Mouse (Mus musculus): ENCODE data around the gene Abhd14a. TPM values are rescaled to one million over a fixed set of nuclear protein-coding genes. Genes with fewer than 3 reads are reported as not detected.
"Not testable (repeated sequence)": the region's sequence is repeated elsewhere in the genome, so short reads cannot be mapped to it uniquely, and the experiment has no call there.

Abhd14a gene
- 14.4 and 16.4 TPM in 2 replicates for polyA plus RNA-seq (2012; rRNA removed)
- 14.3 and 16.3 TPM in 2 replicates for polyA plus RNA-seq (2014; fragmentation: Nextera tagmentation; extraction: Ambion mirVana)

DNA sequence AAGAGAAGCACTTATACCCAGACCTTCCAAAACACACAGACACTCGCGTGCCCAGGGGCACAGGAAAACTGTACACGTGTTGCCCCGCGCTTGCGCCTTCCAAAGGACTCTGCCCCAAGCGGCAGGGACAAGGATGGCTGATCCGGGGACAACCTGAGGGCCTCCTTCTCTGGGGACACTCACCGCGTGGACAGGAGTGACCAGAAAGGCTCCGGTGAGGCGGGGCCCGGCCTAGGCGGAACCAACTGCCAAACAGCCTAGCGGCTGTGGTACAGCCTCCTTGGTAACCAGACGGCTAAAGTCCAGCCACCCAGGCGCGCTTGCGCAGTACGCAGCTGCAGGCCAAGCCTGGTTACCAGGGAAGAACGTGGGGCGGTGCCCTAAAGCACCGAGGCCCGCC is at the start of gene Abhd14a, which contains the start of gene Abhd14b:
Gene Abhd14a (minus strand): TSS at position 331 of the 400 bp plus-strand sequence.
Gene Abhd14b (plus strand): TSS at position 112 of the 400 bp plus-strand sequence.
- Histone ChIP-seq H3K9me3 (ENCODE audit: control insufficient read depth, low read length) (no peaks in the 10 kb centered on the region), H3K4me1 (replicated peaks; ENCODE audit: control insufficient read depth in 2 of 2, insufficient read depth in 2 of 2, low read length in 1 of 2) (peaks cover 5 to 20% of the 10 kb centered on the region in 2 experiments; a peak in 3 of 4 replicates), H3K9ac (replicated peaks) (peak within 1 kb of the TSS; percentile 31), H3K27me3 (ENCODE audit: control insufficient read depth, insufficient read depth, low read length) (no peaks in the 10 kb centered on the region; the same call in none of the 2 replicates), H3K4me2 (ENCODE audit: low read depth) (peak within 1 kb of the TSS; percentile 78), H3K27ac (no peak within 1 kb of the TSS), H3K4me3 (ENCODE audit: insufficient read depth in 1 of 2, low read depth in 2 of 2, low read length in 2 of 2) (peak within 1 kb of the TSS; percentile 60 to 73), H3K36me3 (replicated peaks; ENCODE audit: control insufficient read depth, insufficient read depth, low read depth) (no peaks in the 10 kb centered on the region)
- WGBS (ENCODE audit: insufficient replicate concordance) = under 1% methylated on average over 24 of the region's 24 CpGs
- DNase-seq (ENCODE audit: low read depth in 3 of 3, low spot score in 3 of 3) = peak; percentile 61 to 62 (median 61)
- TF ChIP-seq EP300 (IDR thresholded peaks at IDR 0.05; ENCODE audit: low read depth) (no peak), CTCF (IDR thresholded peaks at IDR 0.05; ENCODE audit: low read depth) (peak; percentile 73)
- peak; percentile 81 for ATAC-seq (ENCODE audit: insufficient read depth)

DNA sequence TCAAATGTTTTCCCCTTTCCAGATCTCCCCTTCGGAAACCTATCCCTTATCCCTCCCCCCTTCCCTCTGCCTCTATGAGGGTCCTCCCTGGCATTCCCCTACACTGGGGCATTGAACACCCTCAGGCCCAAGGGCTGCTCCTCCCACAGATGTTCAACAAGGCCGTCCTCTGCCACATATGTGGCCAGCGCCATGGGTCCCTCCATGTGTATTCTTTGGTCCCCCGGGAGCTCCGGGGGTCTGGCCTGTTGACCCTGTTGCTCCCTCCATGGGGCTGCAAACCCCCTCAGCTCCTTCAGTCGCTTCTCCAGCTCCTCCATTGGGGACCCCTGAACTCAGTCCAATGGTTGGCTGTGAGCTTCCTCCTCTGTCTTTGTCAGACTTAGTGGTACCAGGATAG is 40.1 kb upstream of the Abhd14a start:
- not testable (repeated sequence) for ATAC-seq (ENCODE audit: insufficient read depth); H3K9me3 ChIP-seq (ENCODE audit: control insufficient read depth, low read length); H3K4me3 ChIP-seq (ENCODE audit: insufficient read depth in 1 of 2, low read depth in 2 of 2, low read length in 2 of 2); H3K4me1 ChIP-seq (replicated peaks; ENCODE audit: control insufficient read depth in 2 of 2, insufficient read depth in 2 of 2, low read length in 1 of 2); H3K4me2 ChIP-seq (ENCODE audit: low read depth); DNase-seq (ENCODE audit: low read depth in 3 of 3, low spot score in 3 of 3); H3K36me3 ChIP-seq (replicated peaks; ENCODE audit: control insufficient read depth, insufficient read depth, low read depth); H3K27me3 ChIP-seq (ENCODE audit: control insufficient read depth, insufficient read depth, low read length); H3K9ac ChIP-seq (replicated peaks); H3K27ac ChIP-seq
- 63% methylated on average over 6 of the region's 6 CpGs for WGBS (ENCODE audit: insufficient replicate concordance)

GRCm38 (mm10) chr9:106485076-106485475 is 37.6 kb upstream of the Abhd14a start:
- Histone ChIP-seq H3K4me1 (replicated peaks; ENCODE audit: control insufficient read depth in 2 of 2, insufficient read depth in 2 of 2, low read length in 1 of 2) (no peaks in the 10 kb centered on the region), H3K9me3 (ENCODE audit: control insufficient read depth, low read length) (no peaks in the 10 kb centered on the region), H3K4me3 (ENCODE audit: insufficient read depth in 1 of 2, low read depth in 2 of 2, low read length in 2 of 2) (no peak overlapping the region), H3K9ac (replicated peaks) (no peak overlapping the region), H3K27ac (no peak overlapping the region), H3K36me3 (replicated peaks; ENCODE audit: control insufficient read depth, insufficient read depth, low read depth) (no peaks in the 10 kb centered on the region; the same call in 1 of the 2 replicates), H3K27me3 (ENCODE audit: control insufficient read depth, insufficient read depth, low read length) (no peaks in the 10 kb centered on the region), H3K4me2 (ENCODE audit: low read depth) (no peak overlapping the region)
- no peak for TF ChIP-seq CTCF (IDR thresholded peaks at IDR 0.05; ENCODE audit: low read depth)
- ATAC-seq (ENCODE audit: insufficient read depth) (no peak), DNase-seq (ENCODE audit: low read depth in 3 of 3, low spot score in 3 of 3) (no peak)
- WGBS (ENCODE audit: insufficient replicate concordance) = 83% methylated on average over 10 of the region's 10 CpGs

- Histone ChIP-seq H3K9ac (replicated peaks) (no peak overlapping the region), H3K4me1 (replicated peaks; ENCODE audit: control insufficient read depth in 2 of 2, insufficient read depth in 2 of 2, low read length in 1 of 2) (no peaks in the 10 kb centered on the region), H3K27ac (no peak overlapping the region), H3K9me3 (ENCODE audit: control insufficient read depth, low read length) (no peaks in the 10 kb centered on the region), H3K4me3 (ENCODE audit: insufficient read depth in 1 of 2, low read depth in 2 of 2, low read length in 2 of 2) (no peak overlapping the region), H3K36me3 (replicated peaks; ENCODE audit: control insufficient read depth, insufficient read depth, low read depth) (no peaks in the 10 kb centered on the region; the same call in 1 of the 2 replicates), H3K4me2 (ENCODE audit: low read depth) (no peak overlapping the region), H3K27me3 (ENCODE audit: control insufficient read depth, insufficient read depth, low read length) (no peaks in the 10 kb centered on the region)
- 79% methylated on average over 17 of the region's 17 CpGs for WGBS (ENCODE audit: insufficient replicate concordance)
- DNase-seq (ENCODE audit: low read depth in 3 of 3, low spot score in 3 of 3) (no peak), ATAC-seq (ENCODE audit: insufficient read depth) (no peak)
- TF ChIP-seq EP300 (IDR thresholded peaks at IDR 0.05; ENCODE audit: low read depth) = no peak
- TF ChIP-seq CTCF (IDR thresholded peaks at IDR 0.05; ENCODE audit: low read depth) = no peak
Measured at GRCm38 (mm10) chr9:106483606-106484005, 36.1 kb upstream of the Abhd14a start.

DNA sequence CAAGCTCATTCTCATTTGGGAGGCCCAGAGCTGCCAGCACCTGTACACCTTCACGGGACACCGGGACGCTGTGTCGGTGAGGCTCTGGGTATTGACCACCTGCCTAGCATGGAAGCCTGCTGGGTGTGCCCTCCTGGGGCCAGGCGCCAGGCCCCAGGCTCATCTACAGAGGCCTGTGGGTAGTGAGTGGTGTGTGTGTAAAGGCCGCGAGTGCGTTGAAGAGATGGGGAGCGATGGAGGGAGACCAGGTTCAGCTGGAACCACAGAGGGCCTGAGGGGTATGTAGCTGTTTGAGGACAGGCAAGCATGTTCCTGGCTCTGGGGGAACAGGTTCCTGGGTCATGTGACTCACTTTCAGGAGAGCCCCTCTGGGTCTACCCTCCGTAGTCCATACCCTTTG is 35.7 kb upstream of the Abhd14a start:
- H3K27ac ChIP-seq = no peak overlapping the region
- H3K9ac ChIP-seq (replicated peaks) = no peak overlapping the region
- WGBS (ENCODE audit: insufficient replicate concordance) = 86% methylated on average over 10 of the region's 10 CpGs
- no peaks in the 10 kb centered on the region for H3K9me3 ChIP-seq (ENCODE audit: control insufficient read depth, low read length)
- ATAC-seq (ENCODE audit: insufficient read depth) (no peak), DNase-seq (ENCODE audit: low read depth in 3 of 3, low spot score in 3 of 3) (no peak)
- no peak overlapping the region for H3K4me2 ChIP-seq (ENCODE audit: low read depth)
- no peak overlapping the region for H3K4me3 ChIP-seq (ENCODE audit: insufficient read depth in 1 of 2, low read depth in 2 of 2, low read length in 2 of 2)
- peaks cover under 1 to 1% of the 10 kb centered on the region in 2 experiments; a peak in 3 of 4 replicates for H3K4me1 ChIP-seq (replicated peaks; ENCODE audit: control insufficient read depth in 2 of 2, insufficient read depth in 2 of 2, low read length in 1 of 2)
- TF ChIP-seq EP300 (IDR thresholded peaks at IDR 0.05; ENCODE audit: low read depth) (no peak), CTCF (IDR thresholded peaks at IDR 0.05; ENCODE audit: low read depth) (no peak)
- H3K27me3 ChIP-seq (ENCODE audit: control insufficient read depth, insufficient read depth, low read length) = no peaks in the 10 kb centered on the region
- no peaks in the 10 kb centered on the region; the same call in 1 of the 2 replicates for H3K36me3 ChIP-seq (replicated peaks; ENCODE audit: control insufficient read depth, insufficient read depth, low read depth)
